Mouse (Mus musculus): ENCODE data around the gene Olfr1496.
"Not testable (repeated sequence)": the region's sequence is repeated elsewhere in the genome, so short reads cannot be mapped to it uniquely, and the experiment has no call there.

Gene Olfr1496

DNA sequence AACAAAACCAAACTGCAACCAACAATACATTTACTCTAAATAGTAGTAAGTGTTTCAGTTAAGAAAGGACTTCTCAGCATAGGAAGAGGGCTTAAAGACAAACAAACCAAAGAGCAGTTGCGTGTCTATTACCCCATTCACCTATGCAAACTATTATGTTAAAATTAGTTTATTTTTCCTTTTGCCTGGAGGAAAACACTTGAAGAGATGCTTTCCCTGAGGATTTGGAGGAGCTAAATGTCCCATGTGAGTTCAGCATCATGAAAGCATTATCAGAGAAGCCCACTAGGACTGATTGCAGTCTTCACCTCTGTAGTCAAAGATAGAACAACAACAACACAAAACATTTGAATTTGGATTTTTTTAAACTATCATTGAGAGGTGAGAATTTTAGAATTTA lies at the start of gene Olfr1496:
Olfr1496 (plus strand) TSS at position 301 of the 400 bp plus-strand sequence.
- no peak for DNase-seq (ENCODE audit: low read depth, low spot score)

DNA sequence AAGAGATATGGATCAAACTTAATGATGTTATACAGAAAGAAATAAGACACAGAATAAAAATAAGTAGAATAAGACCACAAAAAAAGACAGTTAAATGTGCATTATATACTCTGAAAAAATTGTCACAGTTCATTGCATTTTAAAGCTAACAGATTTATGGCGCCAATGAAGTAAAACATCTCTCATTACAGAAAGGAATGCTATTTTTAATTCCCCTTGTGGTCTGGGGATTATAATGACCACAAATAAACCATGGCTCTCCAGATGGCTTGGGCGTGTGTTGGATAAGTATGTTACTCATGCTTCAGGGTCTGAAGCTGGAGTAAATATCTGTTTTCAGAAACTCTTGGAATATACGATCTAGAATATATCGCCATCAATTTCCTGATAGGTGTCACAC lies 38.2 kb upstream of the Olfr1496 start, which contains the start of gene Olfr1494:
Olfr1494 (plus strand) TSS at position 301 of the 400 bp plus-strand sequence.
- DNase-seq (ENCODE audit: low read depth, low spot score), result no peak

DNA sequence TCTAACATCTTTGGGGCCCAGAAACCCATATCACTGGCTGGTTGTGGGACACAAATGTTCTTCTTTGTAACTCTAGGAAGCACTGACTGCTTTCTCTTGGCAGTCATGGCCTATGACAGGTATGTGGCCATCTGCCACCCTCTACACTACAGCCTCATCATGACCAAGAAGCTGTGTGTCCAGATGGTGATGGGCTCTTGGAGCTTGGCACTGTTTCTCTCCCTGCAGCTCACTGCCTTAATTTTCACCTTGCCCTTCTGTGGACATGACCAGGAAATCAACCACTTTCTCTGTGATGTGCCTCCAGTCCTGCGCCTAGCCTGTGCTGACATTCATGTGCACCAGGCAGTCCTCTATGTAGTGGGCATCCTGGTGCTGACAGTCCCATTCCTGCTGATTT lies 28.3 kb upstream of the Olfr1496 start:
- no peak for DNase-seq (ENCODE audit: low read depth, low spot score)

DNA sequence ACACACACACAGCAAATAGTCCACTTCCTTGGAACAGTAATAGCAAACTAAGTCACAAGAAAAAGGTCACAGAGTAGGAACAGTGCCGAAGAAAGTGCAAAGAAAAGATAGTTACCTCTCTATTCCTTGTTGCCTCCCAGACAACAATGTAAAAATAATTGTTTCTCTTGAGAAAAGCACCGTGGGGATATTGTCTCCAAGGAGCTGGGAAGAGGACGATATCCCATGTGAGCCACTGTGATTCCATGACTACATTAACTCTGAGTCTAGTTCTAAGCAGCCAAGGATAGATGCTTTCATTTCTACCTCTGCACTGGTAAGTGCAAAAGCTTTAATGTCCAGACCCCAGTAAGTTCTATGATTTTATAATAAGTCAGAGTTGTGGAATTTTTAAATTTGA lies 13.4 kb upstream of the Olfr1496 start, which contains the start of gene Olfr1495:
Olfr1495 (plus strand) TSS at position 301 of the 400 bp plus-strand sequence.
- DNase-seq (ENCODE audit: low read depth, low spot score), result no peak

DNA sequence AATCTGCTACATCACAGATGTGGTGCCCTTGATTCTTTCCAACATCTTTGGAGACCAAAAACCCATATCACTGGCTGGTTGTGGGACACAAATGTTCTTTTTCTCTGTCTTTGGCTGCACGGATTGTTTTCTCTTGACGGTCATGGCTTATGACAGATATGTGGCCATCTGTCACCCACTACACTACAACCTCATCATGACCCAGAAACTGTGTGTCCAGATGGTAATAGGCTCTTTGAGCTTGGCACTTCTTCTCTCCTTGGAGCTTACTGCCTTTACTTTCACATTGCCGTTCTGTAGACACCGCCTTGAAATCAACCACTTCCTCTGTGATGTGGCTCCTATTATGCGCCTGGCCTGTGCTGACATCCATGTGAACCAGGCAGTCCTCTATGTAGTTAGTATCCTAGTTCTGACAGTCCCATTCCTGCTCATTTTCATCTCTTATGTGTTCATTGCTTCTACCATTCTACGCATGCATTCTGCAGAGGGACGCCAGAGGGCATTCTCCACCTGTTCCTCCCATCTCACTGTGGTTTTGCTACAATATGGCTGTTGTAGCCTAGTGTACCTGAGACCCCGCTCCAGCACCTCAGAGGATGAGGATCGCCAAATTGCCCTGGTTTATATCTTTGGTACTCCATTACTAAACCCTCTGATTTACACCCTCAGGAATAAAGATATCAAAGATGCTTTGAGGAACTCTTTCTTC lies 9.0 kb upstream of the Olfr1496 start:
- no peak for DNase-seq (ENCODE audit: low read depth, low spot score)

DNA sequence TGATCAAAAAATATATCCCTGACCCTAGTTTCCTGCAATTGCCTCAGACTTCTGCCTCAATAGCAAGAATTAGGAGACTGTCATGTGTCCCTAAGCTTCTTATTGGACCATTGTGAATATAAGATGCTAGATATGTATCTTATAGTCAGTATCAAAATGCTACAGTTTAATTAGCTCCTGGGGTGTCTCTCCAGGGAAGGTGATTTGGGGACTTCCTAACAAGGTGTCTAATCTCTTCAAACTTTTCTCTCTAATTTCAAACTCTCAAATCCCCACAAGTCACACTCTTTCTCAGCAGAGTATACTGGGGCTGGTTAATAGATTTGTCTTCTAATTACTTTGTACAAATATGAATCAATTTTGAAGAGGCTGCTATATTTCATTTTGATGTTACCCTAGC lies 20.4 kb downstream of the Olfr1496 start, which contains the start of gene Olfr1497:
Olfr1497 (minus strand) TSS at position 101 of the 400 bp plus-strand sequence.
- no peak for DNase-seq (ENCODE audit: low read depth, low spot score)

DNA sequence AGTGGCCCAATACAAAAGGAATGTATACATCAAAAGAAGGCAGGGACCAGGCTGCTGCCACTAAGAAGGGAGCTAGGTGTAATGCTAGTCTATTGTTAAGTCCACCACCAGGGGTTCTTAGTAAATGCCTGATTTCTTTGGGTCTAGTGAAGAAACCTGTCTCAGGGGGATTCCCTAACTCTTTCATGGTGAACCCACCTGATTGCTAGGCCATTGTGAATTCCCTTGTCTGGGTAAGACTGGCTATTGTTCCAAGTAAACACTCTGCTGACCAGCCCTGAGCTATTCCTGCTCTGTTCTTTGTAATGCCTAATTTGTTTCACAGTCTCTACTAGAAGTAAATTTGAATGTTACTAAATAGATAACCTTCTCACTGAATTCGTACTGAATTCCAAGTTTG lies 27.8 kb downstream of the Olfr1496 start:
- DNase-seq (ENCODE audit: low read depth, low spot score), result not testable (repeated sequence)

DNA sequence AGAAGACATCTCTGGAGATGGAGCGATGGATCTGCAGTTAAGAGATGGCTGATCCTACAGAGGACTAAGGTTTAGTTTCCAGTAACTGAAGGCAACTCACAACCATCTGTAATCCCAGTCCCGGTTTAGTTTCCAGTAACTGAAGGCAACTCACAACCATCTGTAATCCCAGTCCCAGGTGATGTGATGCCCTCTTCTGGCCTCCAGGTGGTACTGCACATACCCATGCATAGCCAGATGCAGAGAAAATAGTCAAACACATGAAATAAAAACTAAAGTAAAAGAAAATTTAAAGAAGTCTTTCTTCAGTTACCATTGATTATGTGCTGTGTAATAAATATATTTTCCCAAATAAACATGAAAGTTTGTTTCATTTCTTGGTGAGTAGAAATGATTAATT lies 35.1 kb downstream of the Olfr1496 start:
- DNase-seq (ENCODE audit: low read depth, low spot score), result no peak

DNA sequence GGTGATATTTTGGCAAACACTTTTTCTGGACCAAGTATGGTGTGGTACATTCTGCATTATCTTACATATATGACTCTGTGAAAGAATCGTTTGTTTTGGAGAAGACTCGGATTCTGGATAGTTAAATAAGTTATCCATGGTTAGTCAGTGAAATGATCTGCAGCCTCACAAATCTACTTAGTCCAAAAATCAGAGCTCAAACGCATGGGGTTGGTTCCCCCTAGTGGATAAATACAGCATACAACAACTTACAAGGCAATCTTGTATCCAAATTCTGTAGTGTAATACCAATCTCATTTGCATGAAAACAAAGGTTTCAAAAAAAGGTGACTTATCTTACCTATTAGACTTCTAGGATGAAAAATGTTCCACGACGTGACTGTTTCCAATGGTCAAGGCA lies 41.1 kb downstream of the Olfr1496 start:
- no peak for DNase-seq (ENCODE audit: low read depth, low spot score)

DNA sequence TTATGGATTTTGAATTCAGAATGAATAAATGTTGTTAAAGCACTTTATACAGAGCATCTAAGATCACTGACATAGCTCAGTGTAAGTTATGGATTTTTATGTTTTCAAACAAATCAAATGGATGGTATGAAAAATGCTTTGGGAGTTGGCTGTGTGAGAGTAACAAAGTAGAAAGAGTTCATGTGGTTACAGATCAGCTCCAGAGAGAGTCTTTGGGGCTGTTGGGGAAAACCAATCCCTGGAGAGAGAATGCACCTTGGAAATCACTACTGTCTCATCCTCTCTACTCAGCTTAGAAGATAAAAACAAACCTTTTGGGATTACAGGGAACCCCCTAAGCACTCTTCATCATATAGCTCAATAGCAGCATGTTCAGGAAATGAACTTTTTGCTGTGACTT lies 41.7 kb downstream of the Olfr1496 start, which contains the start of gene Olfr1499:
Olfr1499 (minus strand) TSS at position 101 of the 400 bp plus-strand sequence.
- DNase-seq (ENCODE audit: low read depth, low spot score), result no peak

DNA sequence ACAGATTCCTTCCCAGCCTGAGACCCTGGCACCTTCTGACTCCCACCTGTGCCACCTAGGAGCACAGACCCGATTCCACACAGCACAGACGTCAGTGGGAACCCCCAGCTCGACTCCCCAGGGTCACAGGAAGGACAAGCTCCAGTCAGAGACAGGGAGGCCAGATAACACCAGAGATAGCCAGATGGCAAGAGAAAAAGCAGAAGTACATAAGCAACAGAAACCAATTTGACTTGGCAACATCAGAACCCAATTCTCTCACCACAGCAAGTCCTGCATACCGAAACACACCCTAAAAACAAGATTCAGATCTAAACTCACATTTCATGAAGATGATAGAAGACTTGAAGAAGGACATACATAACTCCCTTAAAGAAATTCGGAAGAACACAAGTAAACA lies 43.2 kb downstream of the Olfr1496 start:
- no peak for DNase-seq (ENCODE audit: low read depth, low spot score)

DNA sequence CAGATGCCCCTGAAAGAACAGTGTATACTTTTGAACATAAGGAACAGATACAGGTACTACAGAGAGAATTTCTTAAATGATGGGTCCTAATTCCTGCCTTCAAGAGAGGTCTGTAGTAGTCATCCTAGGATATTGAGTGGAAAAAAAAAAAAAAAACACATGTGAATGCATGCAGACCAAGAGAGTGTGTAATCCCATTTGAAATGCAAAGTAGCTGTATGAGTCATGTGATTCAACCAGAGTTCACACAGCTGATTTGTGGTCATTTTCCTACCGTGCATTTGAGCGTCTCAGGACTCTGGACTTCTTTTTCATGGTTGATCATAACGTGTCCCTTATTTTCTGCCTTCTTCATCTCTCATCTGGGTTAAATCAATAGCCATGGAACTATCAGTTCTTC lies 50.8 kb downstream of the Olfr1496 start:
- no peak for DNase-seq (ENCODE audit: low read depth, low spot score)

DNA sequence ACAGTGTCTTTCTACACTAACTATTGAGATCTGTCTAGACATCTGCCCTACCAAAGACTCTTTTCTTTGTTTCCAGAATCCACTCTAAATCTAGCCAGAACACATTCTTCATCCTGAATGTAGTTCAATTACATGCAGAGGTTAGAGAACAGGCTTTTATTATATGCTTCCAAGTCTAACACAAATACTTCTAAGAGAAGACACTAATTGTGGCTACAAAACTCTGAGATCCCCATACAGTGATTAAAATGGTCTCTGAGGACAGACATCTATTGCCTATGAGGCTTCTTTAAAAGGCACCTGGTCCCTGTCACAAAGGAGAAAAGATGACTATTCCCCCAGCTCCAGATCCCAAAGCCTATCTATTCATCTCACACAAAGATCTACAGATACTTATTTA lies 52.7 kb downstream of the Olfr1496 start, which contains the start of gene Olfr1500:
Olfr1500 (minus strand) TSS at position 101 of the 400 bp plus-strand sequence.
- no peak for DNase-seq (ENCODE audit: low read depth, low spot score)
